Mouse (Mus musculus) forebrain, embryonic 12.5 days (tissue): ENCODE data around the gene Vmn1r207-ps. TPM values are rescaled to one million over a fixed set of nuclear protein-coding genes. Genes with fewer than 3 reads are reported as not detected.
"Not testable (repeated sequence)": the region's sequence is repeated elsewhere in the genome, so short reads cannot be mapped to it uniquely, and the experiment has no call there.

Source experiments
- ATAC-seq: fragments of 200-750 bp; cut with Nextera tagmentation; 2 replicates; pipeline ENCODE4 v1.8.0; 2017; ENCODE audit warnings: moderate TSS enrichment; ENCODE audit not compliant: low FRiP score
- H3K27ac ChIP-seq: fragments of 300-500 bp; sonication (generic); 2 replicates; pipeline ENCODE4 v1.5.1; 2016; ENCODE audit warnings: mild to moderate bottlenecking
- H3K27me3 ChIP-seq: fragments of 300-500 bp; sonication (generic); 2 replicates; pipeline ENCODE4 v1.6.1; 2016; ENCODE audit warnings: mild to moderate bottlenecking
- H3K36me3 ChIP-seq: fragments of 300-500 bp; sonication (generic); replicated peaks from 2 replicates; pipeline ENCODE4 v1.6.1; 2016; ENCODE audit warnings: mild to moderate bottlenecking
- H3K4me1 ChIP-seq: fragments of 300-500 bp; sonication (generic); 2 replicates; pipeline ENCODE4 v1.6.1; 2016
- H3K4me2 ChIP-seq: fragments of 300-500 bp; sonication (generic); 2 replicates; pipeline ENCODE4 v1.6.1; 2016; ENCODE audit warnings: mild to moderate bottlenecking, moderate library complexity
- H3K4me3 ChIP-seq: fragments of 300-500 bp; sonication (generic); replicated peaks from 2 replicates; pipeline ENCODE4 v1.5.1; 2016; ENCODE audit warnings: mild to moderate bottlenecking
- H3K9ac ChIP-seq: fragments of 300-500 bp; sonication (generic); 2 replicates; pipeline ENCODE4 v1.6.1; 2016; ENCODE audit warnings: mild to moderate bottlenecking
- H3K9me3 ChIP-seq: fragments of 300-500 bp; sonication (generic); 2 replicates; pipeline ENCODE4 v1.6.1; 2016
- WGBS: fragments of 180-500 bp; shearing (Covaris S2); methylation state at CpG from one replicate; pipeline ENCODE4 v1.1.7; 2016; 5-methylcytosine and 5-hydroxymethylcytosine counted together
- polyA plus RNA-seq: library from polyadenylated mRNA; unstranded; fragments of >200 nt; fragmentation: Nextera tagmentation; extraction: Ambion mirVana; gene quantifications from 2 replicates; pipeline ENCODE4 v1.2.1, GENCODE M21; 2016

Vmn1r207-ps gene
- polyA plus RNA-seq = not detected in 2 replicates

DNA sequence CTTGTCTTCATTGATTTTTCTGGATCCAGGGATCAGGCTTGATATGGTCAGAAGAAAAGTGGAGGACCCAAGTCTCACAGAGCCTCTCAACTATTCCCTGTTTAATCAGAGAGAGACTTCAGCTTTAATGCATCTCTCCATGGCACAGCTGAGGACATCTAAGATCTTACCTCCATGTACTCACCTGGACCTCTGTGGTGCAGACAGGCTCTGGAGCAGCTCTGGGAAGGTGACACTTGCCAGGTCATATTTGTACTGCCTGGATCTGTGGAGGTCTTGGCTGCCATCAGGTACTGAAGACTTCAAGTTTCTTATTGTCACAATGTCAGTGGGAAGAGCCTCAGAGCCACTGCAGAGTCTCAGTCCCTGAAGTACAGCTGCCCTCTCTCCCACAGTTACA is at the start of gene Vmn1r207-ps:
TSS of gene Vmn1r207-ps (minus strand) at position 101 of the 400 bp plus-strand sequence.
- not testable (repeated sequence) for H3K27ac ChIP-seq

DNA sequence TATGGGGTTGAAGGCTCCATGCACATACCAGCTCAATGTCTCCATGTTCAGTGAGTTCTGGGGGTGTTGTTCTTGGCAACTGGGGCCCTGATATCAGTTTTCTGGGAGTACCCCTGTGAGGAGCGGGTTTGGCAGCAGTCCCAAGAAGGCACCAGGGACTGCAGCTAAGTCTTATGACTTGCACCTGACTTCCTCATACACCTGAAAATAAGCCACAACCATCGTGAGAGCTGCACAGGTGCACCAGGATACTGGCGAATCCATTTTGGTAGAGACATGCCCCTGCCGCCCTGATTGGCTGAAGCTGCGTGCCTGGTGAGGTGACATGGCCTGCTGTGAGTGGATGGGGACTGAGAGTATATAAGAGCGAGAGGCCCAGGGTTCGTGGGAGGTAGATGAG is 47.9 kb upstream of the Vmn1r207-ps start, which contains the start of gene Vmn1r208:
TSS of gene Vmn1r208 (minus strand) at position 101 of the 400 bp plus-strand sequence.
- H3K4me3 ChIP-seq, ATAC-seq, H3K9ac ChIP-seq, H3K27me3 ChIP-seq, H3K4me2 ChIP-seq, H3K36me3 ChIP-seq, H3K9me3 ChIP-seq, H3K4me1 ChIP-seq, H3K27ac ChIP-seq: not testable (repeated sequence)
- no CpG with 5 or more reads among the region's 7 CpGs for WGBS

More for the DNA sequence above, at the start of gene Vmn1r207-ps:
- H3K4me2 ChIP-seq, H3K9me3 ChIP-seq, H3K4me1 ChIP-seq, ATAC-seq, H3K36me3 ChIP-seq, H3K4me3 ChIP-seq, H3K27me3 ChIP-seq, H3K9ac ChIP-seq: not testable (repeated sequence)

DNA sequence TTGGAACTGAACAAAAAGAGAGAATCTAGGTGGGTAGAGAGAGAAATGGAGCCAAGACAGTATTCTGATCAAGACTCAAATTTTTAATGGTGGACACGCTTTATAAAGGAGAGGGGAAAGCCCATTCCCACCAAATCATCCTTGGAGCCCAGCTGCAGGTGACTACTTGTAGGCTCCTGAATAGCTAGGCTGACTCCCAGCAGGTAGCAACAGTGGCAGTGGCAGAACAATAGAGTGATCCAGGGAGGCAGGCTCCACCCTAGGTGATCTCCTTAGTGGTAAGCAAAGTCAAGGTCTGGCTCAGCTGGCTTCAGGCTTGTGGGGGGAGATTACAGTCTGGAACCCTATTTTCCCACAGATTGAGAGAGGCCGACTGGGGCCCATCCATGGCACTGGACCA is 42.2 kb upstream of the Vmn1r207-ps start:
- H3K4me3 ChIP-seq, H3K9me3 ChIP-seq, H3K4me1 ChIP-seq, ATAC-seq, H3K9ac ChIP-seq, H3K4me2 ChIP-seq, H3K27me3 ChIP-seq, H3K27ac ChIP-seq, H3K36me3 ChIP-seq: not testable (repeated sequence)
- 82% methylated on average over 1 of the region's 2 CpGs for WGBS

DNA sequence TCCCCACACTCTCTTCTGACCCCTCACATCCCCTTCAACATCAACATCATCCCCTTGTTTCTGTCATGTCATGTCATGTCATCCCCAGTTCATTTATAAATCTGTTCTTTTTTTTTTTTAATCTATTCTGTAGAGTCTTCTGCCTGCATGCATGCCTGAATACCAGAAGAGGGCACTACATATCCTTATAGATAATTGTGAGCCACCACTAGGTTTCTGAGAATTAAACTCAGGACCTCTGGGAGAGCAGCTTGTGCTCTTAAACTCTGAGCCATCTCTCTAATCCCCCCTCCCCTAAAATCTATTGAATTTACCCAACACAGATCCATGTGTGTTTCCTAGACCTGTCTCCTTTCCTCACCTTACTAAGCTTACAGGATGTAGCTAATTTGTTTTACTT is 18.1 kb upstream of the Vmn1r207-ps start:
- Histone ChIP-seq H3K9ac (no peak overlapping the region), H3K36me3 (no peaks in the 10 kb centered on the region), H3K4me2 (no peak overlapping the region), H3K9me3 (no peaks in the 10 kb centered on the region), H3K27ac (no peak overlapping the region), H3K4me3 (no peak overlapping the region), H3K4me1 (no peaks in the 10 kb centered on the region), H3K27me3 (no peaks in the 10 kb centered on the region)
- ATAC-seq = no peak

GRCm38 (mm10) chr13:22706947-22707346 is 22.5 kb downstream of the Vmn1r207-ps start:
- H3K27me3 ChIP-seq, H3K4me3 ChIP-seq, ATAC-seq: not testable (repeated sequence)

GRCm38 (mm10) chr13:22702951-22703350 is 26.5 kb downstream of the Vmn1r207-ps start:
- H3K27me3 ChIP-seq, H3K4me1 ChIP-seq, ATAC-seq, H3K9ac ChIP-seq, H3K9me3 ChIP-seq, H3K27ac ChIP-seq, H3K4me3 ChIP-seq, H3K4me2 ChIP-seq, H3K36me3 ChIP-seq: not testable (repeated sequence)
- 42% methylated on average over 2 of the region's 2 CpGs for WGBS

More at GRCm38 (mm10) chr13:22706947-22707346, 22.5 kb downstream of the Vmn1r207-ps start:
- not testable (repeated sequence) for H3K9me3 ChIP-seq, H3K9ac ChIP-seq, H3K27ac ChIP-seq, H3K36me3 ChIP-seq, H3K4me2 ChIP-seq, H3K4me1 ChIP-seq

Other genes with a start within 250 kb of the Vmn1r207-ps start
- gene Vmn1r202, start 224.2 kb downstream of the Vmn1r207-ps start, polyA plus RNA-seq = not detected in 2 replicates
- gene Vmn1r203, start 211.5 kb downstream of the Vmn1r207-ps start, polyA plus RNA-seq = not detected in 2 replicates
- gene Vmn1r204, start 176.4 kb downstream of the Vmn1r207-ps start, polyA plus RNA-seq = not detected in 2 replicates
- gene Vmn1r205, start 136.6 kb downstream of the Vmn1r207-ps start, polyA plus RNA-seq = not detected in 2 replicates
- not detected in 2 replicates for gene Vmn1r206, start 105.4 kb downstream of the Vmn1r207-ps start, polyA plus RNA-seq
- gene Vmn1r208, start 47.8 kb upstream of the Vmn1r207-ps start, polyA plus RNA-seq = not detected in 2 replicates
- not detected in 2 replicates for gene Vmn1r209, start 80.1 kb upstream of the Vmn1r207-ps start, polyA plus RNA-seq
- not detected in 2 replicates for gene Vmn1r210, start 101.7 kb upstream of the Vmn1r207-ps start, polyA plus RNA-seq
- not detected in 2 replicates for gene Vmn1r211, start 127.9 kb upstream of the Vmn1r207-ps start, polyA plus RNA-seq
- not detected in 2 replicates for gene Vmn1r212, start 154.6 kb upstream of the Vmn1r207-ps start, polyA plus RNA-seq